Mouse (Mus musculus): ENCODE measurements around the gene Klkb1. TPM values are rescaled to one million over a fixed set of nuclear protein-coding genes. Genes with fewer than 3 reads are reported as not detected.

Klkb1 gene
- total and polyA plus RNA-seq, 3 experiments = 0.04 TPM; not detected in 2

GRCm38 (mm10) chr8:45304354-45304753 is 9.7 kb upstream of the Klkb1 start:
- H3K27me3 ChIP-seq (replicated peaks) = no peaks in the 10 kb centered on the region
- no peak overlapping the region for H3K9ac ChIP-seq (ENCODE audit: insufficient read depth, low read depth)
- in situ Hi-C loops (cut with MboI; ENCODE audit: low pct_ligation_motif_present, low pct_unique_long_range_greater_than_20kb, low sequenced_read_pairs) (no loop called here), dilution Hi-C loops (cut with MboI; ENCODE audit: extremely low pct_ligation_motif_present, extremely low pct_unique_long_range_greater_than_20kb, low sequenced_read_pairs) (no loop called here)
- no peaks in the 10 kb centered on the region for H3K4me1 ChIP-seq (ENCODE audit: control insufficient read depth in 1 of 2, insufficient read depth in 2 of 2)
- TF ChIP-seq GABPA (IDR thresholded peaks at IDR 0.05; ENCODE audit: insufficient replicate concordance, low read depth, low read length) (no peak), UBTF (IDR thresholded peaks at IDR 0.05; ENCODE audit: low read depth, low read length) (no peak), CTCF (conservative IDR thresholded peaks at IDR 0.05 in 1 of 2, IDR thresholded peaks at IDR 0.05 in 1 of 2; ENCODE audit: low read depth in 2 of 2, low read length in 2 of 2) (no peak), NELFE (IDR thresholded peaks at IDR 0.05; ENCODE audit: low read depth, low read length) (no peak), SIN3A (IDR thresholded peaks at IDR 0.05; ENCODE audit: low read length) (no peak), ZKSCAN1 (IDR thresholded peaks at IDR 0.05; ENCODE audit: borderline replicate concordance, low read depth, low read length) (no peak), PAX5 (IDR thresholded peaks at IDR 0.05; ENCODE audit: low read length) (no peak), EP300 (IDR thresholded peaks at IDR 0.05; ENCODE audit: low read length) (no peak), POLR2AphosphoS2 (IDR thresholded peaks at IDR 0.05; ENCODE audit: low read depth, low read length) (no peak)
- H3K4me3 ChIP-seq (replicated peaks in 1 of 3; ENCODE audit: low read depth in 2 of 3, low read length in 2 of 3, poor library complexity in 1 of 3) = no peak overlapping the region
- no peak overlapping the region for H3K4me2 ChIP-seq (ENCODE audit: insufficient read depth, low read depth, poor library complexity, severe bottlenecking)
- H3K27ac ChIP-seq (ENCODE audit: insufficient read depth, low read depth) = no peak overlapping the region
- no peak for DNase-seq (ENCODE audit: extremely low read depth)
- H3K36me3 ChIP-seq (replicated peaks in 1 of 2; ENCODE audit: control insufficient read depth in 1 of 2, insufficient read depth in 1 of 2, low read length in 1 of 2) = peaks cover 5 to 8% of the 10 kb centered on the region in 2 experiments
- no peaks in the 10 kb centered on the region for H3K9me3 ChIP-seq (replicated peaks; ENCODE audit: low read length)
- H3K79me2 ChIP-seq (replicated peaks; ENCODE audit: control insufficient read depth, extremely low read depth, insufficient read depth, poor library complexity, severe bottlenecking) = no peaks in the 10 kb centered on the region

GRCm38 (mm10) chr8:45302390-45302789 is 7.7 kb upstream of the Klkb1 start:
- DNase-seq (ENCODE audit: extremely low read depth) = no peak
- H3K27me3 ChIP-seq (replicated peaks) = no peaks in the 10 kb centered on the region
- in situ Hi-C loops (cut with MboI; ENCODE audit: low pct_ligation_motif_present, low pct_unique_long_range_greater_than_20kb, low sequenced_read_pairs) = no loop called here

GRCm38 (mm10) chr8:45295276-45295675 is 617 bp upstream of the Klkb1 start:
- Histone ChIP-seq H3K27me3 (replicated peaks) (no peaks in the 10 kb centered on the region), H3K4me3 (replicated peaks in 1 of 3; ENCODE audit: low read depth in 2 of 3, low read length in 2 of 3, poor library complexity in 1 of 3) (no peak overlapping the region), H3K27ac (ENCODE audit: insufficient read depth, low read depth) (no peak overlapping the region), H3K36me3 (replicated peaks in 1 of 2; ENCODE audit: control insufficient read depth in 1 of 2, insufficient read depth in 1 of 2, low read length in 1 of 2) (no peaks in the 10 kb centered on the region), H3K9ac (ENCODE audit: insufficient read depth, low read depth) (no peak overlapping the region), H3K79me2 (replicated peaks; ENCODE audit: control insufficient read depth, extremely low read depth, insufficient read depth, poor library complexity, severe bottlenecking) (no peaks in the 10 kb centered on the region), H3K4me2 (ENCODE audit: insufficient read depth, low read depth, poor library complexity, severe bottlenecking) (no peak overlapping the region), H3K9me3 (replicated peaks; ENCODE audit: low read length) (no peaks in the 10 kb centered on the region), H3K4me1 (ENCODE audit: control insufficient read depth in 1 of 2, insufficient read depth in 2 of 2) (no peaks in the 10 kb centered on the region)
- DNase-seq (ENCODE audit: extremely low read depth) = no peak
- dilution Hi-C loops (cut with MboI; ENCODE audit: extremely low pct_ligation_motif_present, extremely low pct_unique_long_range_greater_than_20kb, low sequenced_read_pairs) = no loop called here
- TF ChIP-seq UBTF (IDR thresholded peaks at IDR 0.05; ENCODE audit: low read depth, low read length) = no peak
- no peak for TF ChIP-seq POLR2AphosphoS2 (IDR thresholded peaks at IDR 0.05; ENCODE audit: low read depth, low read length)
- no peak for TF ChIP-seq MAX (IDR thresholded peaks at IDR 0.05; ENCODE audit: low read length)
- no peak for TF ChIP-seq IRF4 (IDR thresholded peaks at IDR 0.05; ENCODE audit: low read depth, low read length)
- no peak for TF ChIP-seq ZC3H11A (IDR thresholded peaks at IDR 0.05; ENCODE audit: low read depth, low read length)
- no peak for TF ChIP-seq KAT2A (IDR thresholded peaks at IDR 0.05; ENCODE audit: insufficient replicate concordance, low read length)
- TF ChIP-seq NRF1 (IDR thresholded peaks at IDR 0.05; ENCODE audit: low read depth, low read length) = no peak
- TF ChIP-seq ZMIZ1 (IDR thresholded peaks at IDR 0.05; ENCODE audit: low read depth, low read length) = no peak
- TF ChIP-seq JUN (IDR thresholded peaks at IDR 0.05; ENCODE audit: insufficient read depth, low read depth, low read length) = no peak
- TF ChIP-seq USF1 (IDR thresholded peaks at IDR 0.05; ENCODE audit: low read depth, low read length) = no peak
- TF ChIP-seq BHLHE40 (IDR thresholded peaks at IDR 0.05; ENCODE audit: low read depth, low read length) = no peak
- in situ Hi-C loops (cut with MboI; ENCODE audit: low pct_ligation_motif_present, low pct_unique_long_range_greater_than_20kb, low sequenced_read_pairs) = no loop called here

More at GRCm38 (mm10) chr8:45302390-45302789, 7.7 kb upstream of the Klkb1 start:
- Histone ChIP-seq H3K4me3 (replicated peaks in 1 of 3; ENCODE audit: low read depth in 2 of 3, low read length in 2 of 3, poor library complexity in 1 of 3) (no peak overlapping the region), H3K9ac (ENCODE audit: insufficient read depth, low read depth) (no peak overlapping the region), H3K27ac (ENCODE audit: insufficient read depth, low read depth) (no peak overlapping the region), H3K4me2 (ENCODE audit: insufficient read depth, low read depth, poor library complexity, severe bottlenecking) (no peak overlapping the region), H3K79me2 (replicated peaks; ENCODE audit: control insufficient read depth, extremely low read depth, insufficient read depth, poor library complexity, severe bottlenecking) (no peaks in the 10 kb centered on the region), H3K9me3 (replicated peaks; ENCODE audit: low read length) (no peaks in the 10 kb centered on the region), H3K36me3 (replicated peaks in 1 of 2; ENCODE audit: control insufficient read depth in 1 of 2, insufficient read depth in 1 of 2, low read length in 1 of 2) (peaks cover 0 to 2% of the 10 kb centered on the region in 2 experiments), H3K4me1 (ENCODE audit: control insufficient read depth in 1 of 2, insufficient read depth in 2 of 2) (no peaks in the 10 kb centered on the region)
- TF ChIP-seq JUN (IDR thresholded peaks at IDR 0.05; ENCODE audit: insufficient read depth, low read depth, low read length) = no peak
- TF ChIP-seq GABPA (IDR thresholded peaks at IDR 0.05; ENCODE audit: insufficient replicate concordance, low read depth, low read length) = no peak
- TF ChIP-seq IRF4 (IDR thresholded peaks at IDR 0.05; ENCODE audit: low read depth, low read length) = no peak
- no peak for TF ChIP-seq CHD2 (IDR thresholded peaks at IDR 0.05; ENCODE audit: low read length)
- no peak for TF ChIP-seq BHLHE40 (IDR thresholded peaks at IDR 0.05; ENCODE audit: low read depth, low read length)
- TF ChIP-seq PAX5 (IDR thresholded peaks at IDR 0.05; ENCODE audit: low read length) = no peak
- no peak for TF ChIP-seq USF2 (conservative IDR thresholded peaks at IDR 0.05; ENCODE audit: low read depth, low read length)
- dilution Hi-C loops (cut with MboI; ENCODE audit: extremely low pct_ligation_motif_present, extremely low pct_unique_long_range_greater_than_20kb, low sequenced_read_pairs) = no loop called here
